Mouse (Mus musculus): ENCODE results near the gene Spesp1. TPM values are rescaled to one million over a fixed set of nuclear protein-coding genes. Genes with fewer than 3 reads are reported as not detected.

The Spesp1 gene
- total RNA-seq (2017), result 0.12 TPM in 1 of 2 replicates, not detected in the other

- no peak for ATAC-seq (ENCODE audit: extremely low read depth, insufficient number of reproducible peaks, low FRiP score, poor library complexity, severe bottlenecking)
These were observed at the start of gene Spesp1 for GRCm38 (mm10) chr9:62281991-62282390. Spesp1 (minus strand) TSS chr9:62282208.

GRCm38 (mm10) chr9:62325965-62326364, 44.0 kb upstream of the Spesp1 start:
- ATAC-seq (ENCODE audit: extremely low read depth, insufficient number of reproducible peaks, low FRiP score, poor library complexity, severe bottlenecking), result no peak

GRCm38 (mm10) chr9:62323816-62324215, 41.8 kb upstream of the Spesp1 start:
- ATAC-seq (ENCODE audit: extremely low read depth, insufficient number of reproducible peaks, low FRiP score, poor library complexity, severe bottlenecking), result no peak

- no peak for ATAC-seq (ENCODE audit: extremely low read depth, insufficient number of reproducible peaks, low FRiP score, poor library complexity, severe bottlenecking)
These were observed 36.7 kb upstream of the Spesp1 start for GRCm38 (mm10) chr9:62318729-62319128.

GRCm38 (mm10) chr9:62315556-62315955, 33.5 kb upstream of the Spesp1 start:
- no peak for ATAC-seq (ENCODE audit: extremely low read depth, insufficient number of reproducible peaks, low FRiP score, poor library complexity, severe bottlenecking)

- ATAC-seq (ENCODE audit: extremely low read depth, insufficient number of reproducible peaks, low FRiP score, poor library complexity, severe bottlenecking), result no peak
These were observed 14.9 kb upstream of the Spesp1 start for GRCm38 (mm10) chr9:62296891-62297290.

- ATAC-seq (ENCODE audit: extremely low read depth, insufficient number of reproducible peaks, low FRiP score, poor library complexity, severe bottlenecking), result peak; percentile 53; the same call in 1 of the 2 replicates
These were observed 13.1 kb upstream of the Spesp1 start for GRCm38 (mm10) chr9:62295006-62295698.

- ATAC-seq (ENCODE audit: extremely low read depth, insufficient number of reproducible peaks, low FRiP score, poor library complexity, severe bottlenecking), result no peak
These were observed 5.6 kb upstream of the Spesp1 start for GRCm38 (mm10) chr9:62287633-62288025.

- no peak for ATAC-seq (ENCODE audit: extremely low read depth, insufficient number of reproducible peaks, low FRiP score, poor library complexity, severe bottlenecking)
These were observed 5.1 kb upstream of the Spesp1 start for GRCm38 (mm10) chr9:62286967-62287632.

GRCm38 (mm10) chr9:62284266-62284665, 2.3 kb upstream of the Spesp1 start:
- ATAC-seq (ENCODE audit: extremely low read depth, insufficient number of reproducible peaks, low FRiP score, poor library complexity, severe bottlenecking), result no peak

- ATAC-seq (ENCODE audit: extremely low read depth, insufficient number of reproducible peaks, low FRiP score, poor library complexity, severe bottlenecking), result no peak
These were observed 5.1 kb downstream of the Spesp1 start for GRCm38 (mm10) chr9:62276899-62277298.

GRCm38 (mm10) chr9:62270775-62271399, 11.1 kb downstream of the Spesp1 start:
- ATAC-seq (ENCODE audit: extremely low read depth, insufficient number of reproducible peaks, low FRiP score, poor library complexity, severe bottlenecking), result no peak

- ATAC-seq (ENCODE audit: extremely low read depth, insufficient number of reproducible peaks, low FRiP score, poor library complexity, severe bottlenecking), result no peak
These were observed 12.8 kb downstream of the Spesp1 start for GRCm38 (mm10) chr9:62269161-62269560.

- ATAC-seq (ENCODE audit: extremely low read depth, insufficient number of reproducible peaks, low FRiP score, poor library complexity, severe bottlenecking), result no peak
These were observed 16.7 kb downstream of the Spesp1 start for GRCm38 (mm10) chr9:62265278-62265677.

GRCm38 (mm10) chr9:62263652-62264051, 18.4 kb downstream of the Spesp1 start:
- no peak for ATAC-seq (ENCODE audit: extremely low read depth, insufficient number of reproducible peaks, low FRiP score, poor library complexity, severe bottlenecking)

- peak; percentile 9; the same call in 1 of the 2 replicates for ATAC-seq (ENCODE audit: extremely low read depth, insufficient number of reproducible peaks, low FRiP score, poor library complexity, severe bottlenecking)
These were observed 20.6 kb downstream of the Spesp1 start for GRCm38 (mm10) chr9:62261406-62261805.

- no peak for ATAC-seq (ENCODE audit: extremely low read depth, insufficient number of reproducible peaks, low FRiP score, poor library complexity, severe bottlenecking)
These were observed 21.0 kb downstream of the Spesp1 start for GRCm38 (mm10) chr9:62261006-62261405.

GRCm38 (mm10) chr9:62258005-62258404, 24.0 kb downstream of the Spesp1 start:
- ATAC-seq (ENCODE audit: extremely low read depth, insufficient number of reproducible peaks, low FRiP score, poor library complexity, severe bottlenecking), result no peak

GRCm38 (mm10) chr9:62255896-62256576, 26.0 kb downstream of the Spesp1 start:
- no peak for ATAC-seq (ENCODE audit: extremely low read depth, insufficient number of reproducible peaks, low FRiP score, poor library complexity, severe bottlenecking)
